Mouse (Mus musculus): ENCODE data around the gene Tnnt1. TPM values are rescaled to one million over a fixed set of nuclear protein-coding genes. Genes with fewer than 3 reads are reported as not detected.
"Not testable (repeated sequence)": the region's sequence is repeated elsewhere in the genome, so short reads cannot be mapped to it uniquely, and the experiment has no call there.

Tnnt1 gene
- polyA plus RNA-seq, 1 experiment, result 0.28 TPM

DNA sequence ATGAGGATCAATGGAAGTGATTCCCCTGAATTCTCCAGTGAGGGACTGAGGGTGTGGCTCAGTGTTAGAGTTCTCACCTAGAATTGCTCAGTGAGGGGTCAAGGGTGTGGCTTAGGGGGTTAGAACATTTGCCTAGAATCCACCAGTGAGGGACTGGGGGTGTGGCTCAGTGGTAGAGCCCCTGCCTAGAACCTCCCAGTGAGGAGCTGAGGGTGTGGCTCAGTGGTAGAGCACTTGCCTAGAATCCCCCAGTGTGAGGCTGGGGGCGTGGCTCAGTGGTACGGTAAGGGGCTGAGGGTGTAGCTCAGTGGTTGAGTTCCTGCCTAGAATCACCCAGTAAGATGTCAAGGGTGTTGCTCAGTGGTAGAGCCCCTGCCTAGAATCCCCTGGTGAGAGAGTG lies 22.8 kb upstream of the Tnnt1 start:
- Histone ChIP-seq H3K9me3 (ENCODE audit: control insufficient read depth, low read length) (no peaks in the 10 kb centered on the region), H3K4me1 (ENCODE audit: control insufficient read depth) (no peaks in the 10 kb centered on the region; the same call in 1 of the 2 replicates), H3K27me3 (ENCODE audit: control insufficient read depth) (peaks cover 4% of the 10 kb centered on the region), H3K36me3 (ENCODE audit: control insufficient read depth) (no peaks in the 10 kb centered on the region), H3K4me3 (replicated peaks) (no peak overlapping the region)
- TF ChIP-seq GATA1 (IDR thresholded peaks at IDR 0.05; ENCODE audit: low read length), result no peak
- no peak for TF ChIP-seq TAL1 (IDR thresholded peaks at IDR 0.05; ENCODE audit: low read length)

DNA sequence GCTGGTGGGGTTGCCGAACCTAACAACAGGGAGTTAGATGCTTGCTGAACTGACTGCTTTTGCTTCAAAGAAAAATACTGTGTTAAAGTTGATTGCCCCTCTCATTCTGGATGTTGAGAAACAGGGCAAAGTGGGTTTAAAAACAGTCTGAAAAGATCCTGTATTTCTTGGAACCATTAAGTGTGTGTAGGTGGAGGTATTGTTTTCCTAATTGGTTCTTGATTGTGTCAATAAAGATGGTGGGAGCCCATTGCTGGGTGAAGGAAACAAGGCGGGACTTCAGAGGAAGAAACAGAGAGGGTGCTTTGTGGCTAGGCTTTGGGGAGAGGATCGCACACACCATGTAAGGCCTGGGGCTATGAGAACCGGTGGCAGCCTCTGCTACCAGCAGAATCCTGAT lies 21.0 kb upstream of the Tnnt1 start:
- TF ChIP-seq TAL1 (IDR thresholded peaks at IDR 0.05; ENCODE audit: low read length), result no peak
- no peak for TF ChIP-seq GATA1 (IDR thresholded peaks at IDR 0.05; ENCODE audit: low read length)
- peaks cover 11% of the 10 kb centered on the region for H3K27me3 ChIP-seq (ENCODE audit: control insufficient read depth)
- peaks cover under 1% of the 10 kb centered on the region for H3K4me1 ChIP-seq (ENCODE audit: control insufficient read depth)
- no peaks in the 10 kb centered on the region for H3K9me3 ChIP-seq (ENCODE audit: control insufficient read depth, low read length)
- no peak overlapping the region for H3K4me3 ChIP-seq (replicated peaks)
- H3K36me3 ChIP-seq (ENCODE audit: control insufficient read depth), result no peaks in the 10 kb centered on the region

DNA sequence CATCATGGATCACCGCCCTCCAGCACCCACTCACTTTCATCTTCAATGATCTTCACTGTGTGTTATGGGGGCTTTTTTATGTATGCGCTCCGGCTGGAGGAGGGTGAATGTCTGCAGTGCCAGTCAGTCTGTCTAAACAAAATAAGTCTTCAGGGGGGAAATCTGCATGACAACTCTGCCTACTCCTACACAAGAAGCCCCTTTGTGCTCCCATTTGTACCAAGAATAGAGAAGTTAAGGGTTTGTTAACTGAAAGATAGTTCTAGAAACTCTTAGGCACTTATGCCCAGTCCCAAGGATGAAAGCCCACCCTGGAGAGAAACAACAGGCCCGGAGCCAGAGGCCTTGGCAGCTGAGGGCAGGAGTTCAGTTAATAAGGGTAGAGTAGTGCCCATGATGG lies 20.2 kb upstream of the Tnnt1 start:
- no peak overlapping the region for H3K4me3 ChIP-seq (replicated peaks)
- no peak for TF ChIP-seq GATA1 (IDR thresholded peaks at IDR 0.05; ENCODE audit: low read length)
- TF ChIP-seq TAL1 (IDR thresholded peaks at IDR 0.05; ENCODE audit: low read length), result no peak
- peaks cover 19% of the 10 kb centered on the region for H3K27me3 ChIP-seq (ENCODE audit: control insufficient read depth)

DNA sequence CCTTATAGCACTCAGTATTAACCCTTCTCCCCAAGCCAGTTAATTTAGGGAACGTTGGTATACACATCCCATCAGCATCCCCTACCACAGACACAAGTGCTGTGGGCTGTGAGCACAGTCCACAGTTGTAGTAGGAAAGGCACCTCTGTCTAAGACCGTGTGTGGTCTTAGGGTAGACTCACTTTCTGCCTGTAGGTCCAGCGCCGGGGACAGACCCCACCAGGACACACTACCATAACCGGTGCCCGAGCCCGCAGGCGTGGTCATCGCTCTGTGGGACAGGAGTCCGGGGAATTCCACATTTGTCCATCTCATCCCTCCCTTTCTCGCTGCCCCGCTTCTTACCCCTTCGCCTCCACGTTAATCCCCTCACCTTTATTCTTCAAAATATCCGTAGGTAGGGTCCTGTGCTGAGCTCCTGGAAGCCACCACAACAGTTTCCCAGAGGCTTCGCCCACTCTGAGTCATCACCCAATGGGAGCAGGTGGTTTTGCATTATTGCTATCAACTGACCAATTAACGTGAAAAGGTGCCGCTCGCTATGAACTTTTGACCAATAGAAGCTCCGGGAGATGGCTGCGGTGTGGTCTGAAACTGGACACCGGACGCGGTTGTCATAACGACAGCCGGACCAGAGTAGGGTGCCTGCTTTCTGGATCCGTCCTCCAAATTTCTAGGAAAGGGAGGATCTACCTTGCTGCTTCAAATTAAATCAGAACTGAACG lies 16.0 kb upstream of the Tnnt1 start, which contains the start of gene Dnaaf3:
Gene Dnaaf3 (minus strand): TSS at position 449 of the 725 bp plus-strand sequence.
- TF ChIP-seq TAL1 (IDR thresholded peaks at IDR 0.05; ENCODE audit: low read length), result no peak
- TF ChIP-seq GATA1 (IDR thresholded peaks at IDR 0.05; ENCODE audit: low read length), result no peak
- peaks cover 28% of the 10 kb centered on the region for H3K27me3 ChIP-seq (ENCODE audit: control insufficient read depth)
- peaks cover 5% of the 10 kb centered on the region for H3K4me1 ChIP-seq (ENCODE audit: control insufficient read depth)
- no peaks in the 10 kb centered on the region for H3K36me3 ChIP-seq (ENCODE audit: control insufficient read depth)
- H3K9me3 ChIP-seq (ENCODE audit: control insufficient read depth, low read length), result no peaks in the 10 kb centered on the region
- H3K4me3 ChIP-seq (replicated peaks), result peak within 1 kb of the TSS; percentile 29

More for the DNA sequence above, 20.2 kb upstream of the Tnnt1 start:
- Histone ChIP-seq H3K36me3 (ENCODE audit: control insufficient read depth) (no peaks in the 10 kb centered on the region), H3K9me3 (ENCODE audit: control insufficient read depth, low read length) (no peaks in the 10 kb centered on the region), H3K4me1 (ENCODE audit: control insufficient read depth) (peaks cover 3% of the 10 kb centered on the region)

DNA sequence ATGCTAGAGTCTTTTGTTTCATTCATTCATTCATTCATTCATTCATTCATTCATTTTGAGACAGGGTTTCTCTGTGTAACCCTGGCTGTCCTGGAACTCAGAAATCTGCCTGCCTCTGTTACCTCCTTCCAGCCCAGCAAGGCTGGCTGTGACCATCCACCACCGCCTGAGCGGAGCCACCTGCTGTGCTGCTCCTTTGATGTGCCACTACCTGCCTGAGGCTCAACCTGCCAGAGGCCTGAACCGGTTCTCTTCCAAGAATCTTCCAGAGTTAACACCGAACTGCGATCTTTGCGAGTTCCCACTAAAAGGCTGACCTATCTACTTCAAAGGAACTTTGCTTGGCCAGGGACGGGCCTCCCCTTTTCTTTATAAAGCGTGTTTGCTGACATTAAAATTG lies 14.0 kb upstream of the Tnnt1 start:
- Histone ChIP-seq H3K4me1 (ENCODE audit: control insufficient read depth) (peaks cover 19% of the 10 kb centered on the region), H3K27me3 (ENCODE audit: control insufficient read depth) (peaks cover 33% of the 10 kb centered on the region)
- not testable (repeated sequence) for H3K4me3 ChIP-seq (replicated peaks); H3K9me3 ChIP-seq (ENCODE audit: control insufficient read depth, low read length); H3K36me3 ChIP-seq (ENCODE audit: control insufficient read depth)

DNA sequence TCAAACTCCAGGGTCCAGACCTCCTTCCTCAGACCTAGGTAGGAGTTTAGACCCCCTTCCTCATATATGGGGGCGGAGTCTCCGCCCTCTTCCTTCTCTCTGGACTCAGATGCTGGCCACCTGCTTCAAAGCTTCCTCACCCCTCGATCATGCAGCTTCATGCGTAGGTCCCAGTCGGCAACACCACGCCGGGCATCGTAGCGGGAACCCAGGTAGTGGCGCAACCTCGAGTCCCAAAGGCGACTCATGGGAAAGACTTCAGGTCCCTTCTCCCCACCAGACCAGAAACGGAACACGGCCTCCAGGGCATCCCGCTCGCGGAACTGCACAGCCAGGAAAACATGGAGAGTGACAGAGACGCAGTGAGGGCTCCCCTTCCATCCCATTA lies 11.1 kb upstream of the Tnnt1 start:
- Histone ChIP-seq H3K4me1 (ENCODE audit: control insufficient read depth) (peaks cover 23% of the 10 kb centered on the region), H3K27me3 (ENCODE audit: control insufficient read depth) (peaks cover 23% of the 10 kb centered on the region), H3K4me3 (replicated peaks) (no peak overlapping the region), H3K36me3 (ENCODE audit: control insufficient read depth) (no peaks in the 10 kb centered on the region), H3K9me3 (ENCODE audit: control insufficient read depth, low read length) (no peaks in the 10 kb centered on the region)
- TF ChIP-seq GATA1 (IDR thresholded peaks at IDR 0.05; ENCODE audit: low read length) (no peak), TAL1 (IDR thresholded peaks at IDR 0.05; ENCODE audit: low read length) (no peak)

DNA sequence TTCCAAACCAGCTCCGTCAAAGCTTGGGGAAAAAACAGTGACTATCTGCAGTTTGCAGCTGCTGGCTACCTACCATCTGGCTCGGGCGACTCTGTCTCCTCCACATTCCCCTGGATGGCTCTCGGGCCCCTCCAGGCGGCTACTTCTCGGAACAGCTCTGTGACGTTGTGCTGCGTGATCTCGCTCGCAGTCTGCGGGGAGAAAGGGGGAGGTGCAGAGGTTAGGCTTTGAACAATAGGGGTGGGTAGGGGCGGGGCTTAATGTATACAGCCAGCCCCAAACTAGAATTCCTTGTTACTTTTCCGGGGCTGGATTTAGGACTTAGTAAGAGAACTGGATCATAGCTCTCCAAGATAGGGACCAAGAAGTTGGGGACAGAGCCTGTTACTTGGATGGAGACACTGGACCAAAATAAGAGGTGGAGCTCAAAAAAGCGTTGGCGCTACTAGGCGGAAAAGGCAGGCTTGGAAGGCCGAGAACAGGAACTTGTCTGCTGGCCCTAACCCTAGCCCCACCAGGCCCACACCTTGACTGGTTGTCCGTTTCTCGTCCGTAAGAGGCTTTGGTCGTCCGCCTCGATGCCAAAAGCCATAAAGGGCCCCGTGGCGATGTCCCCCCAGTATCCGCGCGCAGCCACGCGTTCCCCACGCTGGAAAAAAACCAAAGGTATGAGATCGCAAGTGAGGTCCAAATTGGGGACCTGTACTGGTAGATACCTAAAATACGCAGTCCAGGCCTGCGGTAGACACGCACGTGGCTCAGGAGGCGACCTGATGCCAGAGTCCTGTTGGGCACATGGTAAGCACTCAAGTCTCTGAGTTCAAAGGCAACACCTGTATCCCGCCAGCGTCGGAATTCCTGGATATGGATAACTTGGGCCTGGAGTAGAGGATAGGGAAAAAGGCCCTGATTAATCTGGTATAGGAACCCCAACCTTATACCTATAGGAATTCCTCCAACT lies 10.4 kb upstream of the Tnnt1 start:
- H3K4me1 ChIP-seq (ENCODE audit: control insufficient read depth), result peaks cover 23% of the 10 kb centered on the region
- TF ChIP-seq GATA1 (IDR thresholded peaks at IDR 0.05; ENCODE audit: low read length) (no peak), TAL1 (IDR thresholded peaks at IDR 0.05; ENCODE audit: low read length) (no peak)
- peak overlapping the region; percentile 44 for H3K4me3 ChIP-seq (replicated peaks)
- no peaks in the 10 kb centered on the region for H3K36me3 ChIP-seq (ENCODE audit: control insufficient read depth)
- peaks cover 17% of the 10 kb centered on the region for H3K27me3 ChIP-seq (ENCODE audit: control insufficient read depth)
- no peaks in the 10 kb centered on the region for H3K9me3 ChIP-seq (ENCODE audit: control insufficient read depth, low read length)

DNA sequence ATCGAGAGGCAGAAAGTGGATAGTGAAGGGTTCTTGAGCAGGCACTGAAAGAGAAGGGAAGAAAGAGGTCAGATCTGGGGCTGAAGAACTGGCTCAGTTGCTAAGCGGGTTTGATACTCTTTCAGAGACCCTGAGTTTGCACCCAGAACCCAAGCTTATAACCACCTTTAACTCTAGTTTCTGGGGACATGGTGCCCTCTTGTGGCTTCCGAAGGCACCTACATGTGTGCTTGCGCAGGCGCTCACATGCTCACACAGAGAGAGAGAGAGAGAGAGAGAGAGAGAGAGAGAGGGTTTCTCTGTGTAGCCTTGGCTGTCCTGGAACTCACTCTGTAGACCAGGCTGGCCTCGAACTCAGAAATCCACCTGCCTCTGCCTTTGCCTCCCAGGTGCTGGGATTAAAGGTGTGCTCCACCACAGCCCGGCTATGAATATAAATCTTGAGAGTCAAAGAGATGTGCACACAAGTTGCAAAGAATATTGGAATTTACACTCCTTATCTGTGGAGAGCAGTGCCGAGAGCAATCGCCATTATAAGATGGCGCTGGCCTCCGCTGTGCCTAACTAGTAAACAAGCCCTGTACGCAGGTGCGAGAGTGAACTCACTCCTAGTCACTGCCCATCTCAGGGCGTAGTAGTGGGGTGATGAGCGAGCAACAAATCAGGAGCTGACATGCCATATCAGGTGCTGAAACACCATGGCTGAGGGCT lies 8.2 kb upstream of the Tnnt1 start, which contains the start of gene Tnni3:
Gene Tnni3 (minus strand): TSS at position 18 of the 711 bp plus-strand sequence.
- H3K9me3 ChIP-seq (ENCODE audit: control insufficient read depth, low read length); H3K36me3 ChIP-seq (ENCODE audit: control insufficient read depth); H3K4me3 ChIP-seq (replicated peaks): not testable (repeated sequence)
- H3K27me3 ChIP-seq (ENCODE audit: control insufficient read depth), result peaks cover 23% of the 10 kb centered on the region
- peaks cover 26% of the 10 kb centered on the region for H3K4me1 ChIP-seq (ENCODE audit: control insufficient read depth)
